Mouse (Mus musculus) adrenal gland (tissue): ENCODE measurements around the gene Mns1.

ENCODE experiments used
- intact Hi-C: fragments of 180-260 bp; cut with DNase I; formaldehyde crosslinking; loops from one replicate; pipeline ENCODE4 v1.15.1; 2025
- microRNA-seq, 2 experiments: library from miRNA; unstranded; fragments of <30 nt; microRNA quantifications; one replicate each; pipeline ENCODE4; 2019

Gene Mns1

GRCm38 (mm10) chr9:72467551-72468407, 30.0 kb downstream of the Mns1 start:
- intact Hi-C loops, result loop anchor here (10.0 kb wide), 1 partner anchor 137 kb away; no protein-coding TSS in a partner anchor

DNA sequence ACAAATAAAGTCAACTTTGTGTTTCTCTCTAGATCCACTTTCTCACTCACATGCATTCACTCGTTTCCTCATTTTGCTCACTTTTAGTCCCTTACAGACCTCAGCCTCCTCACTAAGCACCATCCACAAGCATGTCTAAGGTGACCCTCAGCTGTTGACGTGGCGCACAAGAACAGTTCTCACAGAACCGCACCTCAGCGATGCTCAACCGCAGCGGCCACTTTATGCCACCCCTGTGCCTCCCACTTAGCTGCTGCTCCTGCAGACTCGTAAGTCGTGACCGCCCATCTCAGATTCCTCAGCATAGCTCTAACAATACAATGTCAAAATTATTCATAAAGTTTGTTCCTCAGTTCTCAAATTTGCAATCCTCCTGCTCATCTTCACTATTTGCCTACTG, 30.8 kb downstream of the Mns1 start:
- intact Hi-C loops, result loop anchor here (10.0 kb wide), 1 partner anchor 136 kb away; no protein-coding TSS in a partner anchor

DNA sequence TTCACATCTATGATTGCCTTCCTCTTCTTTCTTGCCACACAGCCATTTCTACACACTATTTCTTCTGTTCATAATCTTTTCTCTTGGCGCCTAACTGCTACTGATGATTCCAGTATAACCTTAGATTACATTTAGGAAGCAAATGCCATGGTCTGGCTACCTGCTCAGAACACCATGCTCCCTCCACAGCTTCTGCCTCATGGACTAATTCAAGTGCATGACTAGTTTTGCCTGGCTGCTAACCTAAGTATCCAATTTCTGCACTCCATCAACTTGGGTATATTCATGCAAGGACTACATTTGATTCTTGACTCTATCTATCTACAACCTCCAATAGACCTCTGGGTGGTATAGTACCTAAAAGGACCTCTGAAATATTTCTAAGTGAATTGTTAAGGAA, 32.0 kb downstream of the Mns1 start:
- intact Hi-C loops, result loop anchor here (10.0 kb wide), 1 partner anchor 135 kb away; no protein-coding TSS in a partner anchor

DNA sequence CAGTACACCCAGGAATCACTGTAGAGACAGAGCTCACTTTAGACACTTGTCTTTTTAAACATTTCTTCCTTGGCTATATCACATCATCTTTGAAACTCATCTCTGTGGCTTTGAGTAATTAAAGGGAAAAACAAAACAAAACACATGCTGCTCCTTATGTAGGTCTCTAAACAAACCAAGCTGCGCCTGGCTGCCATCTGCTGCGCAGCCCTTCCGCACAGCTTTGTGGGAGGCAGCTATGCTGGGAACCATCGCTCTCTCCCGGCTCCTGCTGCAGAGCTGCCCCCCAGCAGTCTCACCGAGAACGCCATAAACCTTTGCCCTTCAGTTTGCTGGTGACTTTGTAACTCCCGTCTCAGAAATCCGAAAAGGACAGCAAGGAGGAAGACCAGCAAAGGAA, 37.7 kb downstream of the Mns1 start:
- intact Hi-C loops, result no loop called here

- intact Hi-C loops, result no loop called here
Measured at GRCm38 (mm10) chr9:72477306-72477705, 39.5 kb downstream of the Mns1 start.

- intact Hi-C loops, result no loop called here
Measured at GRCm38 (mm10) chr9:72479276-72479675, 41.5 kb downstream of the Mns1 start.

DNA sequence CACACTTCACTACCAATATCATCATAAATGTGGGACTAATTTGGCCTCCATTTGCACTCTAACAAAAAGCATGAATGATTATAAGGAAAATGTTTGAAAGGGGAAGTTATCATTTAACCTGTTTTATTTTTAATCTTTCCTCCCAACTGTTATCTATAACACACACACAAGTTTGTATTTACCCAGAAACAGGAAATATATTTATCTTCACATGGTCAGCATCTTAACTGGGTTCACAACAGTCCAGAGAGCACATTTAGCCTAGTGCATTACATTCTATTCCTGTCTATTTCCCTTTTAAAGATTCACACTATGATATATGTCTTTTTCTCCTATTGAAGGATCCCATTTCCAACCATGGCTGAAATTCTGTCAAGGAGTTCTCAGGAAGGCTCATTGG, 50.7 kb downstream of the Mns1 start:
- intact Hi-C loops, result no loop called here

GRCm38 (mm10) chr9:72489131-72489530, 51.3 kb downstream of the Mns1 start:
- intact Hi-C loops, result no loop called here

GRCm38 (mm10) chr9:72491559-72492193, 53.9 kb downstream of the Mns1 start:
- intact Hi-C loops, result no loop called here

DNA sequence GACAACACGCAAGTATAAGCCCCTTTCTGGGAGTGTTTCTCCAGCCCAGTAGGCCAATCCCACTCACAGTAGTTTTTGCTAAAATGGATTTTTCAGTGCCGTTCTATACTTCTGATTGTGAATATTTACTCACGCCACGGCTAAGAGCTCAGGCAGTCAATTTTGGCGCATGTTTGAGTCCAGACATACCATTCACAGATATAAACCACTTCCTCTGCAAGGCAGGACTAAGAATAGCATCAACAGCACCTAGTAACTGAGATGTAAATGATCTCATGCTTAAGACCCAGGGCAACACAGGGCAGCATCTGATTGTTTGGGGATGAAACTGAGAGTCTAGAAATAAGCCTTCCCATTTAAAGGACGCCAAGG, 54.4 kb downstream of the Mns1 start, which contains the start of gene Tex9:
TSS of gene Tex9 (minus strand) at position 19 of the 372 bp plus-strand sequence.
- intact Hi-C loops, result no loop called here

GRCm38 (mm10) chr9:72493465-72493864, 55.7 kb downstream of the Mns1 start:
- intact Hi-C loops, result no loop called here

DNA sequence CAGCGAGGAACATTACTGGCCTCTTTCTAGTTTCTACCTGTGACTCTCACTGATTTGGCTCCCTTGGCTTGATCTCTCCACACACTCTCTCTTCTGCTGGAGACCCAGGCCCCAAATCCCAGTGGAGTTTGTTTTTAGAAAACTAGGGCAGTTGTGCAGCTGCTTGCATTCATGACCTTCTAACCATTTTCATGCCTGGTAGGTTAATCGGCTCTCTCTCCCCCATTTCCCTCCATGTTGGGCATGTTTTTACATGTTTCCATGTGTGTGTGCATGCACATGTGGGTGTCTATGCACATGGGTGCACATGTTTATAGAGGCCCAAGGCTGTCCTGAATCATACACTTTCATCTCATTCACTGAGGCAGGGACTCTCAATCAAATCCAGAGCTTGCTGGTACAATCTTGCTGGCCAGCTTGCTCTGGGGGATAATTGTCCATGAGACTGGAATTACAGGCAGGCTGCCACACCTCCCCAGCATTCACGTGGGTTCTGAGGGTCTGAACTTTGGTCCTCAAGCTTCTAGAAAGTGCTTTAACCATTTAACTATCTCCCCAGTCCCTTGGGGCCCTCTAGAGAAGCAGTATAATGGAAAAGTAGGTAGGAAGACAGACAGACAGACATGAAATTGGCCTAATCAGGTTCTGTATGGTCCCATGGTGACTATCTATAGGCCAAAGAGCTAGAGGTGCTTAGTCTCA, 56.3 kb downstream of the Mns1 start:
- intact Hi-C loops, result no loop called here

DNA sequence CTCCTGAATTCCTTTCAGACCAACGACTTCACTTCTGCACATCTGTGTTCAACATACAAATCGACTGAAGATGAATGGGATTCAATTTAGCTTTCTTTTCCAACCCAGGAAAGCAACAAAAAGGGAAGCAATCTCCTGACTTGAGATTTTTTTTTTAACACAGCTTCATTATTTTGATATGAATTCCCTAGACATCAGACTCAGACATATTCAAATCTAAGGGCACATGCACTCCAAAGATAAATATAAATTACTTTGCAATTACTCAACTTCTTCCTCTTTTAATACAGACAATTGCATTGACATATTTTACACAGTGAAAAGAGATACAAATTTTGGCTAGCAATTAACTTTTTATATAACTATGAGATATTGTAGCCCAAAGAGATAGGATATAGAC, 58.9 kb downstream of the Mns1 start:
- intact Hi-C loops, result no loop called here

DNA sequence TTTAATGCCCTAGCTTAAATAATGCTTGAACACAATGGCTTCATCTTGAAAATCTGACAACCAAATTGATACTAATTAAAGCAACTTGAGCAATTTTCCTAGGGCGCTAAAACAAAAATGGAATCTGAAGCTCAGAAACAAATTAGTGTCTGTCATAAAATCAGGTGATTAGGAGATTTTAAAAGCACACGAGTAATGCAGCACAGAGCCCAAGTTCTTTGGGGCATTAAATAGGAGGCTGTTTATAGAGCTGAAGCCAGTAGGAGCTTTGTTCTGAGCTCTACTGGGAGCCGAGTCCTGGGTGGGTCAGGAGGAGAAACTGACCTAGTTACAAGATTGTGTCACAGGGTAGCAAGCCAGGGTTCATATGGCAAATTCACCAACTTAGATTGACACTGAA, 59.4 kb downstream of the Mns1 start:
- intact Hi-C loops, result no loop called here

Small RNA genes within 50 kb of the gene (microRNA-seq; reads per million reads assigned to microRNA genes)
- 0 reads per million in 2 experiments for gene Gm28010
